In the genomic region with DNA sequence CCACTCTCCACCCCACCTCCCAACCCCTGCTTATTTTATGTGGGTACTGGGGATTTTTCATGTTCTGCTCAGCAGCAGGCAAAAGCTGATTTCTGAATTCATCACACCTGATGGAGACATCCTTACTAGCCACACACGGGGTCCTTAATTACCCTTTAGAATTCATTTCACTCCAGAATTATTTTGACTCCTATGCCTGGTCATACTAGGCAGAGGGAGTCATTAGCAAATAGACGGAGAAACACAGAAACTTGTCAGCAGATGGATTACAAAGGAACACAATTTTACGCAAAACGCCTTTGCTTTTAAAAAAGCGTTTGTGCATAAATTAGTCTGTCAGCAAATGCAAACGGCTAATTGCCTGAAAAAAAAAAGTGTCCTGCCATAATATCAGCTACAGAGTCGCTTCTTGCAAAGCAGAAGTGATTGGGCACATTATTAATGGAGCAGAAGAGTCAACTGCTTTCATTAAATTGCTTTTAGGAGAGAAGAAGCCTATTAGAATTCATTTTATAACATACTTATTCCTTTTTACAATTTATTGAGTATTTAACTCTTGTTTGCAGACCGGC, we compare ENCODE assay signal across 16 mouse cellular contexts.
DNase-seq lines count a peak whose midpoint lies in the region; ATAC-seq and TF ChIP-seq lines count a peak whose summit lies in the region.
"Had no signal": no experiment of that assay in that cellular context is flagged by ENCODE, and none has a peak within 500 bp of the region (broad histone marks: within the 10 kb centered on the region; RNA-seq: fewer than 3 reads in every experiment).

No protein-coding gene starts in this region.

- H3K9me3 ChIP-seq in forebrain, embryonic 14.5 days (replicated peaks; ENCODE audit: control insufficient read depth, low read length): no peaks in the 10 kb centered on the region
- H3K9me3 ChIP-seq in forebrain, embryonic 10.5 days: no peaks in the 10 kb centered on the region
- no peaks in the 10 kb centered on the region for H3K9me3 ChIP-seq in midbrain, embryonic 14.5 days (ENCODE audit: control insufficient read depth, low read length)
- no peaks in the 10 kb centered on the region for H3K9me3 ChIP-seq in midbrain, embryonic 15.5 days
- H3K9me3 ChIP-seq in neural tube, embryonic 15.5 days (replicated peaks): no peaks in the 10 kb centered on the region
- H3K9me3 ChIP-seq: embryonic facial prominence, embryonic 15.5 days; heart, embryonic 13.5 days had no signal

- H3K4me1 ChIP-seq in forebrain, embryonic 14.5 days (ENCODE audit: control insufficient read depth, insufficient read depth, low read length): no peaks in the 10 kb centered on the region
- no peaks in the 10 kb centered on the region for H3K4me1 ChIP-seq in forebrain, embryonic 10.5 days
- no peaks in the 10 kb centered on the region for H3K4me1 ChIP-seq in midbrain, embryonic 14.5 days (ENCODE audit: control insufficient read depth, insufficient read depth, low read length)
- peaks cover 2% of the 10 kb centered on the region; the same call in 1 of the 2 replicates for H3K4me1 ChIP-seq in midbrain, embryonic 15.5 days
- H3K4me1 ChIP-seq in neural tube, embryonic 15.5 days: peaks cover 21% of the 10 kb centered on the region
- H3K4me1 ChIP-seq: embryonic facial prominence, embryonic 15.5 days; heart, embryonic 13.5 days had no signal

- peak; percentile 44; the same call in 1 of the 2 replicates for ATAC-seq in forebrain, embryonic 14.5 days
- no peak for ATAC-seq in midbrain, embryonic 14.5 days (ENCODE audit: low FRiP score, low TSS enrichment)
- ATAC-seq in midbrain, embryonic 15.5 days (replicated peaks): no peak
- no peak for ATAC-seq in neural tube, embryonic 15.5 days (ENCODE audit: low FRiP score)
- ATAC-seq in megakaryocyte progenitor cell, adult 5-6 weeks (replicated peaks; ENCODE audit: poor library complexity): no peak
- ATAC-seq: activated CD4-positive, CD25-positive, alpha-beta regulatory T cell, adult 4 months; Patski had no signal

- H3K27ac ChIP-seq in forebrain, embryonic 14.5 days (ENCODE audit: low read depth, low read length): no peak overlapping the region
- no peak overlapping the region for H3K27ac ChIP-seq in forebrain, embryonic 10.5 days
- H3K27ac ChIP-seq in midbrain, embryonic 14.5 days (replicated peaks; ENCODE audit: low read depth, low read length): no peak overlapping the region
- H3K27ac ChIP-seq in midbrain, embryonic 15.5 days: no peak overlapping the region
- peak overlapping the region; percentile 23; the same call in 1 of the 2 replicates for H3K27ac ChIP-seq in neural tube, embryonic 15.5 days (replicated peaks)
- H3K27ac ChIP-seq: embryonic facial prominence, embryonic 15.5 days; gastrocnemius, adult 2 months; heart, embryonic 13.5 days had no signal

- no peak overlapping the region for H3K4me3 ChIP-seq in forebrain, embryonic 14.5 days (ENCODE audit: low read depth, low read length)
- no peak overlapping the region for H3K4me3 ChIP-seq in forebrain, embryonic 10.5 days
- no peak overlapping the region for H3K4me3 ChIP-seq in midbrain, embryonic 14.5 days (replicated peaks; ENCODE audit: low read depth, low read length)
- no peak overlapping the region for H3K4me3 ChIP-seq in midbrain, embryonic 15.5 days
- no peak overlapping the region for H3K4me3 ChIP-seq in neural tube, embryonic 15.5 days (replicated peaks)
- H3K4me3 ChIP-seq: embryonic facial prominence, embryonic 15.5 days; erythroblast, embryonic 14.5 days; gastrocnemius, adult 2 months; heart, embryonic 13.5 days had no signal

- WGBS in forebrain, embryonic 14.5 days: 31% methylated on average over 8 of the region's 8 CpGs
- 81% methylated on average over 8 of the region's 8 CpGs for WGBS in forebrain, embryonic 10.5 days
- WGBS in midbrain, embryonic 14.5 days: 65% methylated on average over 8 of the region's 8 CpGs
- 52% methylated on average over 8 of the region's 8 CpGs for WGBS in midbrain, embryonic 15.5 days
- WGBS in neural tube, embryonic 15.5 days: 35% methylated on average over 8 of the region's 8 CpGs

- no peak overlapping the region for H3K4me2 ChIP-seq in forebrain, embryonic 14.5 days (ENCODE audit: low read length)
- H3K4me2 ChIP-seq in midbrain, embryonic 14.5 days (ENCODE audit: low read length): no peak overlapping the region
- no peak overlapping the region for H3K4me2 ChIP-seq in midbrain, embryonic 15.5 days
- peak overlapping the region; percentile 23; the same call in 1 of the 2 replicates for H3K4me2 ChIP-seq in neural tube, embryonic 15.5 days
- H3K4me2 ChIP-seq: embryonic facial prominence, embryonic 15.5 days; heart, embryonic 13.5 days had no signal

- peak; percentile 74 for DNase-seq in forebrain, embryonic 14.5 days (ENCODE audit: low spot score)
- DNase-seq in forebrain, embryonic 10.5 days (ENCODE audit: extremely low spot score, low spot score): no peak
- DNase-seq in midbrain, embryonic 14.5 days: peak; percentile 21
- DNase-seq in brain, embryonic 14.5 days (ENCODE audit: low read depth): peak; percentile 71
- DNase-seq: cerebellum, adult 2 months; gastrocnemius, adult 2 months; gastrocnemius, postnatal 36 days; heart, postnatal 36 days had no signal

- no peak for TF ChIP-seq CTCF in brain, embryonic 14.5 days (IDR thresholded peaks at IDR 0.05; ENCODE audit: borderline replicate concordance, extremely low read depth, insufficient read depth, insufficient read length)

- no peaks in the 10 kb centered on the region for H3K27me3 ChIP-seq in forebrain, embryonic 14.5 days (replicated peaks; ENCODE audit: control insufficient read depth, insufficient read depth, low read length)
- H3K27me3 ChIP-seq in forebrain, embryonic 10.5 days (ENCODE audit: poor library complexity, severe bottlenecking): no peaks in the 10 kb centered on the region
- H3K27me3 ChIP-seq in midbrain, embryonic 14.5 days (ENCODE audit: control insufficient read depth, insufficient read depth, low read length): no peaks in the 10 kb centered on the region
- no peaks in the 10 kb centered on the region for H3K27me3 ChIP-seq in midbrain, embryonic 15.5 days (replicated peaks)
- H3K27me3 ChIP-seq in neural tube, embryonic 15.5 days (replicated peaks): no peaks in the 10 kb centered on the region
- H3K27me3 ChIP-seq: embryonic facial prominence, embryonic 15.5 days; heart, embryonic 13.5 days; Patski had no signal

- H3K36me3 ChIP-seq in forebrain, embryonic 14.5 days (ENCODE audit: control insufficient read depth, insufficient read depth, low read length): no peaks in the 10 kb centered on the region
- H3K36me3 ChIP-seq in forebrain, embryonic 10.5 days (replicated peaks): no peaks in the 10 kb centered on the region
- H3K36me3 ChIP-seq in midbrain, embryonic 14.5 days (ENCODE audit: control insufficient read depth, insufficient read depth, low read length): no peaks in the 10 kb centered on the region
- H3K36me3 ChIP-seq in midbrain, embryonic 15.5 days (replicated peaks): no peaks in the 10 kb centered on the region
- no peaks in the 10 kb centered on the region for H3K36me3 ChIP-seq in neural tube, embryonic 15.5 days
- H3K36me3 ChIP-seq: embryonic facial prominence, embryonic 15.5 days; heart, embryonic 13.5 days had no signal

- TF ChIP-seq POLR2A in brain, embryonic 14.5 days (IDR thresholded peaks at IDR 0.05; ENCODE audit: borderline replicate concordance, extremely low read depth, insufficient read depth, insufficient read length, poor library complexity, severe bottlenecking): no peak

- H3K9ac ChIP-seq in forebrain, embryonic 14.5 days (ENCODE audit: low read length): no peak overlapping the region
- no peak overlapping the region for H3K9ac ChIP-seq in midbrain, embryonic 14.5 days (replicated peaks; ENCODE audit: low read length)
- H3K9ac ChIP-seq in midbrain, embryonic 15.5 days: no peak overlapping the region
- no peak overlapping the region for H3K9ac ChIP-seq in neural tube, embryonic 15.5 days (replicated peaks)
- H3K9ac ChIP-seq: embryonic facial prominence, embryonic 15.5 days; heart, embryonic 13.5 days had no signal
